22 mouse cellular contexts compared by ENCODE assay signal in the genomic region with DNA sequence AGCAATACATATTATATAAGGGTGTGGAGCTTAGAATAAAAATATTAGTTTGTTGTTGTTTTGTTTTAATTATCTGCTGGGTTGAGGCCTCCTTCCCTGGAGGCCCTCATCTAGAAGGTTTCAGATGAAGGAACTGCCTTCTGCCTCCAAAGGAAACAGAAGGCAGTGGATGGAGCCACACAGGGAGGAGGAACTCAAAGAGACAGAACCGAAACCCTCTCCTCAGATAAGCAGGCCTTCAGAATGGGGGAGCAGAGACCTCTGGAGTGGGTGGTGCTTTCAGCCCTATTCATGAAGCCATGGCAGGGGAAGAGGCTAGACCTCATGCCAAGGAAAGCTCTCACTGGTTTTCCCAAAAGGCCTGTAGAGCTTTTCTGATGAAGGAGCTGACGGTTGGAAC.
"Had no signal": no experiment of that assay in that cellular context is flagged by ENCODE, and none has a peak within 500 bp of the region (broad histone marks: within the 10 kb centered on the region; RNA-seq: fewer than 3 reads in every experiment).

No protein-coding gene starts in this region.

- H3K4me2 ChIP-seq: liver, embryonic 15.5 days had no signal

- H3K9ac ChIP-seq: limb, embryonic 12.5 days; limb, embryonic 15.5 days; liver, embryonic 12.5 days; liver, embryonic 15.5 days; lung, embryonic 15.5 days; midbrain, embryonic 13.5 days had no signal

- H3K27me3 ChIP-seq: limb, embryonic 12.5 days; limb, embryonic 15.5 days; liver, embryonic 12.5 days; liver, embryonic 15.5 days; lung, embryonic 15.5 days; midbrain, embryonic 13.5 days had no signal

- H3K36me3 ChIP-seq: limb, embryonic 15.5 days; liver, embryonic 12.5 days; liver, embryonic 15.5 days; lung, embryonic 15.5 days; midbrain, embryonic 13.5 days had no signal

- H3K4me3 ChIP-seq: left cerebral cortex, adult 2 months; limb, embryonic 12.5 days; limb, embryonic 15.5 days; liver, embryonic 12.5 days; liver, embryonic 15.5 days; lung, embryonic 15.5 days had no signal

- H3K27ac ChIP-seq: left cerebral cortex, adult 2 months; limb, embryonic 15.5 days; liver, embryonic 12.5 days; liver, embryonic 15.5 days; lung, embryonic 15.5 days; midbrain, embryonic 13.5 days; stomach, postnatal 0 days had no signal

- H3K9me3 ChIP-seq: limb, embryonic 15.5 days; liver, embryonic 12.5 days; liver, embryonic 15.5 days; lung, embryonic 15.5 days; midbrain, embryonic 13.5 days had no signal

- DNase-seq: kidney, adult 18-20 months; kidney, adult 9 months; kidney, postnatal 14 days; kidney, postnatal 4 days; layer of hippocampus, postnatal 36 days; lung, adult 18-20 months; lung, postnatal 10 days; lung, postnatal 36 days; right cerebral cortex, adult 18-20 months; right cerebral cortex, postnatal 14 days; right cerebral cortex, postnatal 4 days; thymus, adult 2 months; thymus, postnatal 14 days; thymus, postnatal 4 days had no signal
